Mouse (Mus musculus) MEL (cell line): ENCODE data around the gene Rtbdn. TPM values are rescaled to one million over a fixed set of nuclear protein-coding genes. Genes with fewer than 3 reads are reported as not detected.

Source experiments
- DNase-seq: peaks from one replicate; pipeline ENCODE4 v3.0.0; 2011; ENCODE audit warnings: low read depth, low spot score
- H3K27ac ChIP-seq: 2 replicates; pipeline ENCODE4 v1.5.1; 2012; ENCODE audit warnings: low read depth, mild to moderate bottlenecking, control low read depth, low read length, moderate library complexity; ENCODE audit not compliant: control insufficient read depth
- H3K27me3 ChIP-seq, 2 experiments: fragments of 150-350 bp in 1 of 2; sonication (generic) in 1 of 2; 2 replicates each; pipeline ENCODE4 v1.6.1; 2012; ENCODE audit warnings: low read length in 2 of 2, mild to moderate bottlenecking in 2 of 2, improper control_type of control experiment in 1 of 2, moderate library complexity in 1 of 2; ENCODE audit not compliant: insufficient read depth in 2 of 2, control insufficient read depth in 1 of 2
- H3K36me3 ChIP-seq, 2 experiments: 2 replicates each; pipeline ENCODE4 v1.6.1; 2012 to 2014; ENCODE audit warnings: low read length in 2 of 2, improper control_type of control experiment in 1 of 2, inconsistent platforms in 1 of 2, mild to moderate bottlenecking in 1 of 2; ENCODE audit not compliant: insufficient read depth in 2 of 2, control insufficient read depth in 1 of 2
- H3K4me1 ChIP-seq, 2 experiments: fragments of 150-350 bp in 1 of 2; sonication (generic) in 1 of 2; 2 replicates each; pipeline ENCODE4 v1.6.1; 2012; ENCODE audit warnings: low read length in 2 of 2, improper control_type of control experiment in 1 of 2, mild to moderate bottlenecking in 1 of 2; ENCODE audit not compliant: insufficient read depth in 2 of 2, control insufficient read depth in 1 of 2
- H3K4me3 ChIP-seq, 2 experiments: fragments of 150-350 bp in 1 of 2; sonication (generic) in 1 of 2; 2 replicates each; pipeline ENCODE4 v1.5.1; 2012; ENCODE audit warnings: low read depth in 2 of 2, low read length in 2 of 2, mild to moderate bottlenecking in 2 of 2, moderate library complexity in 2 of 2, control low read depth in 1 of 2, improper control_type of control experiment in 1 of 2; ENCODE audit not compliant: control insufficient read depth in 1 of 2, insufficient read depth in 1 of 2
- H3K79me2 ChIP-seq: 2 replicates; pipeline ENCODE4 v1.6.1; 2012; ENCODE audit warnings: mild to moderate bottlenecking, low read length, moderate library complexity; ENCODE audit not compliant: control insufficient read depth, poor library complexity, insufficient read depth
- H3K9ac ChIP-seq: 2 replicates; pipeline ENCODE4 v1.6.1; 2012; ENCODE audit warnings: low read depth, mild to moderate bottlenecking, control low read depth, low read length, moderate library complexity; ENCODE audit not compliant: control insufficient read depth, poor library complexity, severe bottlenecking
- H3K9me3 ChIP-seq: fragments of 150-350 bp; sonication (generic); replicated peaks from 2 replicates; pipeline ENCODE4 v1.6.1; 2012; ENCODE audit warnings: mild to moderate bottlenecking, low read length, improper control_type of control experiment, moderate library complexity; ENCODE audit not compliant: insufficient read depth
- BHLHE40 ChIP-seq: IDR thresholded peaks from 2 replicates; pipeline ENCODE4 v1.6.1; 2012; ENCODE audit warnings: low read depth, mild to moderate bottlenecking, inconsistent platforms, low read length, improper control_type of control experiment, borderline replicate concordance
- CHD1 ChIP-seq: IDR thresholded peaks from 2 replicates; pipeline ENCODE4 v1.6.1; 2012; ENCODE audit warnings: low read depth, mild to moderate bottlenecking, inconsistent platforms, low read length, improper control_type of control experiment
- CHD2 ChIP-seq: IDR thresholded peaks from 2 replicates; pipeline ENCODE4 v1.6.1; 2011; ENCODE audit warnings: low read length, improper control_type of control experiment
- CTCF ChIP-seq, 3 experiments: IDR thresholded peaks in 2 of 3; conservative IDR thresholded peaks in 1 of 3; 2 replicates each; pipeline ENCODE4 v1.5.1; 2011 to 2012; ENCODE audit warnings: low read length in 3 of 3, low read depth in 2 of 3, mild to moderate bottlenecking in 2 of 3, improper control_type of control experiment in 1 of 3, inconsistent platforms in 1 of 3, mixed read lengths in 1 of 3, moderate library complexity in 1 of 3; ENCODE audit not compliant: control insufficient read depth in 1 of 3, insufficient read depth in 1 of 3, poor library complexity in 1 of 3, severe bottlenecking in 1 of 3
- ELF1 ChIP-seq: IDR thresholded peaks from 2 replicates; pipeline ENCODE4 v1.6.1; 2014; ENCODE audit warnings: low read depth, mild to moderate bottlenecking, inconsistent platforms, low read length, improper control_type of control experiment, moderate library complexity
- ETS1 ChIP-seq: IDR thresholded peaks from 2 replicates; pipeline ENCODE4 v1.6.1; 2012; ENCODE audit warnings: low read depth, mild to moderate bottlenecking, inconsistent platforms, low read length, improper control_type of control experiment, moderate library complexity
- GATA1 ChIP-seq: IDR thresholded peaks from 2 replicates; pipeline ENCODE4 v1.6.1; 2011; ENCODE audit warnings: low read depth, low read length, improper control_type of control experiment
- JUND ChIP-seq: IDR thresholded peaks from 2 replicates; pipeline ENCODE4 v1.6.1; 2011; ENCODE audit warnings: low read depth, mild to moderate bottlenecking, improper control_type of control experiment, low read length
- KAT2A ChIP-seq: conservative IDR thresholded peaks from 2 replicates; pipeline ENCODE4 v1.6.1; 2012; ENCODE audit warnings: low read depth, low read length, improper control_type of control experiment, inconsistent platforms
- MAFK ChIP-seq: IDR thresholded peaks from 2 replicates; pipeline ENCODE4 v1.6.1; 2011; ENCODE audit warnings: low read depth, mild to moderate bottlenecking, low read length, improper control_type of control experiment, borderline replicate concordance
- MAX ChIP-seq: IDR thresholded peaks from 2 replicates; pipeline ENCODE4 v1.6.1; 2011; ENCODE audit warnings: low read length, improper control_type of control experiment
- MAZ ChIP-seq: IDR thresholded peaks from 2 replicates; pipeline ENCODE4 v1.6.1; 2012; ENCODE audit warnings: low read depth, mild to moderate bottlenecking, inconsistent platforms, low read length, improper control_type of control experiment
- MYB ChIP-seq: IDR thresholded peaks from 2 replicates; pipeline ENCODE4 v1.6.1; 2011; ENCODE audit warnings: mild to moderate bottlenecking, low read depth, low read length, improper control_type of control experiment
- NELFE ChIP-seq: IDR thresholded peaks from 2 replicates; pipeline ENCODE4 v1.6.1; 2011; ENCODE audit warnings: low read depth, low read length, improper control_type of control experiment
- NRF1 ChIP-seq: IDR thresholded peaks from 2 replicates; pipeline ENCODE4 v1.6.1; 2014; ENCODE audit warnings: low read depth, mild to moderate bottlenecking, inconsistent platforms, low read length, improper control_type of control experiment, moderate library complexity; ENCODE audit not compliant: poor library complexity, insufficient read depth, severe bottlenecking
- POLR2A ChIP-seq, 2 experiments: IDR thresholded peaks; 2 replicates each; pipeline ENCODE4 v1.6.1; 2011 to 2012; ENCODE audit warnings: low read length in 2 of 2, mild to moderate bottlenecking in 2 of 2, control low read depth in 1 of 2, improper control_type of control experiment in 1 of 2, low read depth in 1 of 2, moderate library complexity in 1 of 2; ENCODE audit not compliant: control insufficient read depth in 1 of 2, insufficient read depth in 1 of 2, poor library complexity in 1 of 2
- POLR2AphosphoS2 ChIP-seq: IDR thresholded peaks from 2 replicates; pipeline ENCODE4 v1.6.1; 2011; ENCODE audit warnings: low read length, improper control_type of control experiment
- RCOR1 ChIP-seq: IDR thresholded peaks from 2 replicates; pipeline ENCODE4 v1.6.1; 2012; ENCODE audit warnings: low read depth, mild to moderate bottlenecking, inconsistent platforms, low read length, improper control_type of control experiment
- TCF12 ChIP-seq: IDR thresholded peaks from 2 replicates; pipeline ENCODE4 v1.6.1; 2014; ENCODE audit warnings: low read depth, mild to moderate bottlenecking, inconsistent platforms, low read length, improper control_type of control experiment, moderate library complexity
- UBTF ChIP-seq: IDR thresholded peaks from 2 replicates; pipeline ENCODE4 v1.6.1; 2012; ENCODE audit warnings: low read depth, mild to moderate bottlenecking, inconsistent platforms, low read length, improper control_type of control experiment, moderate library complexity, borderline replicate concordance; ENCODE audit not compliant: insufficient read depth
- USF1 ChIP-seq: IDR thresholded peaks from 2 replicates; pipeline ENCODE4 v1.6.1; 2014; ENCODE audit warnings: low read depth, mild to moderate bottlenecking, inconsistent platforms, low read length, improper control_type of control experiment, moderate library complexity
- USF2 ChIP-seq, 2 experiments: IDR thresholded peaks; 2 replicates each; pipeline ENCODE4 v1.6.1; 2011 to 2012; ENCODE audit warnings: improper control_type of control experiment in 2 of 2, low read length in 2 of 2, borderline replicate concordance in 1 of 2, inconsistent platforms in 1 of 2, low read depth in 1 of 2, mild to moderate bottlenecking in 1 of 2; ENCODE audit not compliant: insufficient read depth in 1 of 2
- ZKSCAN1 ChIP-seq: IDR thresholded peaks from 2 replicates; pipeline ENCODE4 v1.6.1; 2012; ENCODE audit warnings: low read depth, mild to moderate bottlenecking, inconsistent platforms, low read length, improper control_type of control experiment, moderate library complexity
- ZMIZ1 ChIP-seq: IDR thresholded peaks from 2 replicates; pipeline ENCODE4 v1.6.1; 2012; ENCODE audit warnings: low read depth, mild to moderate bottlenecking, inconsistent platforms, low read length, improper control_type of control experiment, moderate library complexity
- ZNF384 ChIP-seq: IDR thresholded peaks from 2 replicates; pipeline ENCODE4 v1.6.1; 2012; ENCODE audit warnings: low read depth, mild to moderate bottlenecking, inconsistent platforms, low read length, improper control_type of control experiment
- polyA plus RNA-seq, 2 experiments: library from polyadenylated mRNA; stranded (reverse) in 1 of 2; unstranded in 1 of 2; fragments of >175 nt in 1 of 2; fragments of >200 nt in 1 of 2; gene quantifications; 2 replicates each; pipeline versions ENCODE4 v1.2.1 to v1.2.4; 2012; ENCODE audit warnings: low replicate concordance in 2 of 2, low read depth in 1 of 2; ENCODE audit not compliant: insufficient read length in 2 of 2, insufficient read depth in 1 of 2, missing spikeins in 1 of 2
- total RNA-seq: library from RNA; depleted of rRNA; stranded (reverse); fragments of 300-350 nt; gene quantifications from 2 replicates; pipeline ENCODE4 v1.2.3, GENCODE M21; 2012

Rtbdn gene
- total and polyA plus RNA-seq, 3 experiments = 0.08 to 0.11 TPM; not detected in 1

DNA sequence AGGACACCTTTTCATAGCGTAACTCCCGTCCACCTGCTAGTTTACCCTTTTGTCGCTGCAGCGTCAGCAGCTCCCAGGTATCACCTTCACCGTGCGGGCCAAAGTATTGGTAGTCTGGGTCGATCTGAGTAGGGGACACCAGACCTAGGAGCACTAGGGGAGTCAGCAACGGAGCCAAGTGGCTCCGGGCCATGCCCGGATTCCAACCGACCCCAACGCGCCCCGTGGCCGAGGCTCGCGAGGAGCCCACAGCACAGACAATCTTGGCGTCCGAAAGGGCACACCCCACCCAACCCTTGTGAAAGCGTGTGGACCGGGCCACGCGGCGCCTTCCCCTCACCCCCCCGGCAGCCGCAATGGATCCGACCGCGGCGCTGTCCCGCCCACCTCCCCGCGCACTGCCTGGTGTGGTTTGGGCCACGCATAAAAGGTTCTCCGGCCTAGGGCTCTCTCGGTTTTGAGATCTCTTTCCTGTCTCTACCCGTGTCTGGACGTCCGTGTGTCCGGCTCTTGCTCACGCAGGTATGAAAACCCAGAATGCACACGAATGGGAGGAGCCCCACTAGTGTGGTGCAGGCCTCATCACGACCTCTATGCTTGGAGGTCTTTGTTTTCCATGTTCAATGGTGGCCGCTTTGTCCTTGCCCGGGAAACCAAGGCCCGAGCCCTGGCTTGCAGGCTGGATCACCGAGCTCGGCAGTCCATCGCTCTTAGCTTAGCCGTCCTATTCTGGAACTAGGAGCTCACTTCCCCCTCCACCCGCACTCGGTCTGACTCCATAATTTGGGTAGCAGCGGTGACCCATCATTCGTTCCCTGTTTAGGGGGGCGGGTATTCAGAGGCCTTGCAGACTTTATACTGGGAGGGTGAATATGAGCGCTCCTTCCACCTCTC is 22.7 kb downstream of the Rtbdn start, which contains the start of the genes Gm49661, Prdx2 and Rnaseh2a (continued):
- TF ChIP-seq BHLHE40 (no peak), NRF1 (0 out of 2 replicates have a peak, but pooled peaks have one; percentile 13), UBTF (no peak), ZNF384 (no peak), TCF12 (peak; percentile 44), POLR2A (IDR thresholded peaks at IDR 0.05; ENCODE audit: control insufficient read depth in 1 of 2, insufficient read depth in 1 of 2, low read depth in 1 of 2, low read length in 2 of 2, poor library complexity in 1 of 2) (peak; percentile 63 to 94; a peak in 3 of 4 replicates), MAZ (peak; percentile 85), ZKSCAN1 (no peak), RCOR1 (no peak), CTCF (IDR thresholded peaks at IDR 0.05 in 2 of 3, conservative IDR thresholded peaks at IDR 0.05 in 1 of 3; ENCODE audit: control insufficient read depth in 1 of 3, insufficient read depth in 1 of 3, low read depth in 2 of 3, low read length in 3 of 3, poor library complexity in 1 of 3, severe bottlenecking in 1 of 3) (no peak), MYB (no peak), GATA1 (no peak), ETS1 (peak; percentile 6; the same call in 1 of the 2 replicates), POLR2AphosphoS2 (peak; percentile 81), MAX (peak; percentile 80), ELF1 (no peak), USF2 (IDR thresholded peaks at IDR 0.05; ENCODE audit: borderline replicate concordance in 1 of 2, insufficient read depth in 1 of 2, low read depth in 1 of 2, low read length in 2 of 2) (no peak), MAFK (no peak)

GRCm38 (mm10) chr8:84970135-84970790 is 23.5 kb downstream of the Rtbdn start:
- H3K4me3 ChIP-seq = peak overlapping the region; percentile 65 to 73
- peaks cover 22% of the 10 kb centered on the region for H3K79me2 ChIP-seq
- no peaks in the 10 kb centered on the region for H3K9me3 ChIP-seq
- no peak for TF ChIP-seq KAT2A
- no peak for TF ChIP-seq ZMIZ1
- no peak for TF ChIP-seq MAZ
- TF ChIP-seq CHD2 = no peak
- TF ChIP-seq GATA1 = no peak
- TF ChIP-seq MYB = no peak
- TF ChIP-seq JUND = no peak
- TF ChIP-seq CHD1 = 0 out of 2 replicates have a peak, but pooled peaks have one; percentile 13
- TF ChIP-seq BHLHE40 = no peak
- TF ChIP-seq NELFE = no peak
- TF ChIP-seq ETS1 = 0 out of 2 replicates have a peak, but pooled peaks have one; percentile 3
- TF ChIP-seq RCOR1 = no peak
- TF ChIP-seq USF2 (IDR thresholded peaks at IDR 0.05; ENCODE audit: borderline replicate concordance in 1 of 2, insufficient read depth in 1 of 2, low read depth in 1 of 2, low read length in 2 of 2) = no peak
- TF ChIP-seq POLR2A (IDR thresholded peaks at IDR 0.05; ENCODE audit: control insufficient read depth in 1 of 2, insufficient read depth in 1 of 2, low read depth in 1 of 2, low read length in 2 of 2, poor library complexity in 1 of 2) = no peak
- no peak for TF ChIP-seq UBTF
- TF ChIP-seq MAX = no peak
- no peak for TF ChIP-seq USF1
- H3K27me3 ChIP-seq = no peaks in the 10 kb centered on the region
- H3K4me1 ChIP-seq = peaks cover 7 to 42% of the 10 kb centered on the region in 2 experiments
- peak overlapping the region; percentile 84 for H3K27ac ChIP-seq
- DNase-seq = no peak
- peak overlapping the region; percentile 91 for H3K9ac ChIP-seq
- peaks cover 4 to 35% of the 10 kb centered on the region in 2 experiments; a peak in 3 of 4 replicates for H3K36me3 ChIP-seq
